Mouse (Mus musculus) ovary, adult 10 weeks (tissue): ENCODE results near the gene Defb19. TPM values are rescaled to one million over a fixed set of nuclear protein-coding genes. Genes with fewer than 3 reads are reported as not detected.

ENCODE experiments used
- polyA plus RNA-seq: library from polyadenylated mRNA; stranded (reverse); fragments of 350-450 nt; fragmentation: Illumina TruSeq; extraction: RNeasy Lipid Tissue Mini Kit (QIAGEN cat#74804); gene quantifications from one replicate; pipeline ENCODE4 v1.2.3, GENCODE M21; 2014

Gene Defb19
- polyA plus RNA-seq = 21.0 TPM

DNA sequence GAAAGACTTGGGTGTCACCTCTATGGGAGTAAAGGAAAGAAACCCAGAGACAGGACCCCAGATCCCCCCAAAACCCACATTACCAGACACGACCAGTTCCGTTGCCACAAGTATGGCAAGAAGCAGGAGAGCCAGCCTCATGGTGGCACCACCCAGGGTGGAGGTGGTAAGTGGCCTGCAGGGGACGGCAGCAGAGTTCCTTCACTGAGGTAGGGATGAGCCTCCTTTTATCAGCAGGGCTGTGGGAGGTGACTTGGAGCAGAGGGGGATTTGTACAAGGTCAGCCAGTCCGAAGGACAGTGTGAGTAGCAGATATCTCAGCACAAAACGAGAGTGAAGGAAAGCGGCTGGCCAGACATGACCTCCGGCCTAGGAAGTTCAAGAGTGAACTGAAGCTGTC, at the start of gene Defb19:
TSS of gene Defb19 (minus strand) at position 206 of the 400 bp plus-strand sequence.

DNA sequence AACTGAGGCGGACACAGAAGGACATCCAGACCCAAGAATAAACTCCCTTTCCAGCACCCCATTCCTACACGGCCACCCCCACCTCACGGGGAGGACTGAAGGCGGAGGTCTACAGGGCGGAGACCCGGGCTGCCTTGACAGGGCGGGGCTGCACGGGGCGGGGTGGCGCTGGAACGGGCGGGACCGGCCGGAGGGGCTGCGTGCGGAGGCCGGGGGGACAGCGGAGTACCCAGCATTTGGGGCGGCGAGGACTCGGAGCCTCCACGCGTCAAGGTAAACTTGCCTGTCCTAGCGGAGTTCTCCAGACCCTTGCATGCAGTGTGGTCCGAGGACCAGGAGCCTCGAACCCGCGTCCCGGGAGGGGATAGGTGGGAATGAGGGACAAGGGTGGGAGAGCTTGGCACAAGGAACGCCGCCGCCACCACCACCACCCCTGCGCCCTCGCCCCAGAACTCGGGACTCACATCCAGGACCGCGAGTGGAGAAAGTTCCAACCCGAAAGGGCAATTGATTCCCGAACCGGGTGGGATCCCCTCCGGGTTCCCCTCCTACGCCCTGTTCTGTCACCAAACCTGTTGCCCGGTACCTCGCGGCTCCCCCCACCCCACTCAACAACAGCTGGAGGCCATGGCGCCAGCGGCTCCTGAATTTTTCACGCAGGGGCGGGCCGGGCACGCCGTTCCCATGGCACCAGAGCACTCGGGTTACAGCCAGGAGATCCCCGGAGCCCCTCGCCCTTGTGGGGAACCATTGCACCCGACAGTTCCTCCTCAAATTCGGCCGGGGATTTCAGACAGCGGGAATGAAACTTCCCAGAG, 46.9 kb upstream of the Defb19 start, which contains the start of gene Rem1:
TSS of gene Rem1 (plus strand) at position 178 of the 818 bp plus-strand sequence.

DNA sequence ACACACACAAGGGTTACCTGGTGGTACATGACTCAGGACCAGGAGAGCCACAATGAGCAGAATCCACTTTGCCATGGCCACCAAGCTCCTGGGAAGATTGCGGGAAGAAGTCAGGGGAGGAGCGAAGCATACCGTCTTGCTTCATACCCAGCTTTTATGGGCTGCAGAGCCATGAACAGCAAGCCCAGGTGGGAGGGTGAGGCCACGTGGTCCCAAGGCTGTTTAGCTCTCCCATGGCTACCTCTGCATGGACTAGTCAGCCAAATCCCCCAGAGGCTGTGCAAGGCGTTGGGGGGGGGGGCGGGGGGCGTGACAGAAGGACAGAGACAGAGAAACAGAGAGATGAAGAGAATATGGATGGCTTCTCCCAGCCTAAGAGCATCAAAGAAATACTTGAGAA, 42.8 kb upstream of the Defb19 start, which contains the start of gene Defb25:
TSS of gene Defb25 (minus strand) at position 101 of the 400 bp plus-strand sequence.

DNA sequence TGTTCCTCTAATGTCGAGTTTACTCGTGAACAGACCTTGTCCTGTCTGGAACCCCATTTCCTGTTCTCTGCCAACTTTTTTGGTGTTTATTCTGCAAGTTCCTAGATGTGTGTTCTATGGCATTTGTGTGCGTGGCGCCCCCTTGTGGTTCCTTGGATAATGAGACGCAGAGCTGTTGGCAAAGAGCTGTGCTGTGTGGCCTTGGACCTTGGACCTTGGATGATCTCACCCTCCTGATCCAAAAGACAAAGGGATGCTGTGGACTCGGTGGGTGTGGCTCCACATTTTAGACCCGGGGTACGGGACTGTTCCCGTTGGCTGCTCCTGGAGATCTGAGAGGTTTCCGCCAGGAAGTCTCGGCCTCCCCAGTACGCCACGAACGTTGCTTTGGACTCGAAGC, 23.9 kb upstream of the Defb19 start, which contains the start of gene Defb36:
TSS of gene Defb36 (plus strand) at position 271 of the 400 bp plus-strand sequence.

DNA sequence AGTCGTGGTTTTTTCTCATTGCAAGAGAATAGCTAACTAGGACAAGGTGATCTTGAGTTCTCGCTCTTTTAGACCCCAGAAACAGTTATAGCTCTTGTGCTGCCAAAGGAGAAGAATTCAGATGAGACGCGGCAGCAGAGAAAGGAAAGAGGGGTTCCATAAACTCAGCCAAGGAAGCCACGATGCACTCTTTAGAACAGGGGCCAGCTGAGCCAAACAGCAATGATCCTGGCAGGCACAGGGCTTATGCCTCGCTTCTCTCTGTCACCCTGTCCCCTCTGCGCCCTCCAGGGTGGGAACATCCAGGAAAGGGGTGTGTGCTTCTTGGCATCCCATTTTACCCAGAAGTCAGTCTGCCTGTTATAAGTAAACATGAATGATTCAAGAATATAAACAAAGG, 19.2 kb upstream of the Defb19 start, which contains the start of gene Defb45:
TSS of gene Defb45 (minus strand) at position 101 of the 400 bp plus-strand sequence.

DNA sequence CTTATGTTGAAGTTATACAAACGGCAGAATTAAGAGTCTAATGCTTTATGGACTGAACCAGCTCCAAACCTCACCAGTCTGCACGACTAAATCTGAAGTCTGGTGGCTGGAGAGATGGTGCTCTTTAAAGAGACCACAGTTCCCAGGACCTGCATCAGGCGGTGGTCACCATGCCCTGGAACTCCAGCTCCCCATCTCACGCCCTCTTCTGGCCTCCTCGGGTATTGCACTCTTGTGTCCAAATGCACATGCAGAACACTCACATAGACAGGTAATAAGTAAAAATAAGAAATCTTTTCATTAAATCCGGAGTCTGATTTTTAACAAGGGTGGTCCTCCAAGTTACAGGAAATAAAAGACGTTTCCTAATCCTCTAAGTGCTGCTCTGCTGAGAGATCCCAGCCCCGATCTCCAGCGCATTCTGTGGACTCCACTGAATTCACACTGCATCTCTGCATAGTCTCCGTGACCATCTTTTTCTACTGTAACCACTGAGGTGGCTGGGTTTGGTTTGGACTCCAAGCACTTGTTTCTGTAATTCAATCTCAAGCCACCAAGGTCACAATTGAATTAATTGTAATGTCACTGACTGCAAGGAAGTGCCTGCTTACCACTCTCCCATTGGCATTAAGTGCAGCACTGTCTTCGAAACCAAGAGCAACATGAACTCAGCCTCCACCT, 7.9 kb downstream of the Defb19 start, which contains the start of gene Defb21:
TSS of gene Defb21 (plus strand) at position 631 of the 681 bp plus-strand sequence.

DNA sequence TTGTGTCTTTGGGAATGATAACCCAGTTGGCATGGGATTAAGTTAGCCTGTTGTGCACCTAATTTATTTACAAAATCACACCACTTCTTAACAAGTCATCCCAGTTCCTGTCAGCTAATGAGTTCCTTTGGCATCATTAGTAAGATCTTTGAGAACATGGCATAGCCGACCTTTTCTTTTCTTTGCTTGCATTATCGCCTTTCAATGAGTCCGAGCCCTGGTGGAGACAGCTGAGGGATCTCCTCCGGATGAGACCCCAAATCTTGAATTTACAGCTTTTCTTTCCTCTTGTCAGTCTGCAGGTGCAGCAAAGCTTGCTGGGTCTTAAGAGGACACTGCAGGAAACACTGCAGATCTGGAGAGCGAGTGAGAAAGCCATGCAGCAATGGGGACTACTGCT, 11.1 kb downstream of the Defb19 start, which contains the start of gene Gm17416:
TSS of gene Gm17416 (plus strand) at position 301 of the 400 bp plus-strand sequence.

DNA sequence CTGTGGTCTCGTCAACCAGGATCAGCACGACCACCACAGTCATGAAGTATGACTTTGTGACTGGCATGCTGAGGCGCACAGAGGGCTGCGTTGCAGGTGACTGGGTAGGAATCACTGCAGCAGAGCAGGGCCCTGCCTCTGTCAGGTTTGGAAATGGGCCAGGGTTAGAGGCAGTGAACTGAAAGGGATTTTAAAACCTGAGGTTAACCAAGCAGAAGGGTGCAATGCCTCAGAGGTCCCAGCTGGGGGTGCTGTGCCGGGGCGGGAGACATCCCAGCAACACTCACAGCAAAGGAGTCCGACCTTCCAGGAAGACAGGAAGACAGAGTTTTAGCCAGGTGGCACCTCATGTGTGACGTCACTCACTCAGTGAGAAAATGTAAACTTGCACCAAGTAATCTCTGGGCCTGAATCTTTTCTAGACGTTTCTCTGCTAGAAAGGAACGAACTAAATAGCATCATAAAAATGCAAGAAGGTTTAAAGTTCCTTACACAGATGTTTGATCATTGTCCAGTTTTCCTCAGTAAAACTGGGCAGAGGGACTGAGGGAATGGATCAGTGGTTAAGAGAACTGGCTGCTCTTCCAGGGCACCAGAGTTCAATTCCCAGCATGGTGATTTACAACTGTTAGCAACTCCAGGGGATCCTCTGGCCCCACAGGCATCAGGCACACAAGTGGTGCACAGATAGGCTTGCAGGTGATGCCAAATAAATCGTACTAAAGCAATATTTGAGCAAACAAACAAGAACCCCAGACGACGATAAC, 40.0 kb downstream of the Defb19 start, which contains the start of gene Defb29:
TSS of gene Defb29 (minus strand) at position 155 of the 767 bp plus-strand sequence.

Other genes starting within 250 kb of the Defb19 start
- 0.54 TPM for gene Rbck1, start 247.7 kb downstream of the Defb19 start, polyA plus RNA-seq
- gene Trib3, start 236.3 kb downstream of the Defb19 start, polyA plus RNA-seq = not detected
- not detected for gene Nrsn2, start 203.7 kb downstream of the Defb19 start, polyA plus RNA-seq
- gene Sox12, start 182.2 kb downstream of the Defb19 start, polyA plus RNA-seq = 3.2 TPM
- 12.9 TPM for gene Zcchc3, start 165.3 kb downstream of the Defb19 start, polyA plus RNA-seq
- gene 6820408C15Rik, start 164.7 kb downstream of the Defb19 start, polyA plus RNA-seq = 4.4 TPM
- gene Defb23, start 115.7 kb downstream of the Defb19 start, polyA plus RNA-seq = not detected
- gene Defb20, start 103.2 kb downstream of the Defb19 start, polyA plus RNA-seq = 4.8 TPM
- gene Defb22, start 90.2 kb downstream of the Defb19 start, polyA plus RNA-seq = not detected
- gene Defb26, start 68.6 kb downstream of the Defb19 start, polyA plus RNA-seq = not detected
- gene Defb28, start 62.1 kb downstream of the Defb19 start, polyA plus RNA-seq = not detected
- not detected for gene Defb29, start 40.2 kb downstream of the Defb19 start, polyA plus RNA-seq
- gene Gm17416, start 11.0 kb downstream of the Defb19 start, polyA plus RNA-seq = not detected
- gene Defb21, start 7.6 kb downstream of the Defb19 start, polyA plus RNA-seq = not detected
- not detected for gene Defb45, start 19.1 kb upstream of the Defb19 start, polyA plus RNA-seq
- not detected for gene Defb36, start 24.0 kb upstream of the Defb19 start, polyA plus RNA-seq
- not detected for gene Defb25, start 42.7 kb upstream of the Defb19 start, polyA plus RNA-seq
- gene Rem1, start 46.6 kb upstream of the Defb19 start, polyA plus RNA-seq = 1.5 TPM
- 35.9 TPM for gene H13, start 89.1 kb upstream of the Defb19 start, polyA plus RNA-seq
- 23.2 TPM for gene Mcts2, start 106.7 kb upstream of the Defb19 start, polyA plus RNA-seq
- 21.2 TPM for gene Id1, start 155.9 kb upstream of the Defb19 start, polyA plus RNA-seq
- not detected for gene Cox4i2, start 173.9 kb upstream of the Defb19 start, polyA plus RNA-seq